Mouse (Mus musculus): ENCODE data around the gene Adgrl3.
A peak's percentile ranks its signal among the peaks of the same experiment; 100 is the strongest.

The Adgrl3 gene

DNA sequence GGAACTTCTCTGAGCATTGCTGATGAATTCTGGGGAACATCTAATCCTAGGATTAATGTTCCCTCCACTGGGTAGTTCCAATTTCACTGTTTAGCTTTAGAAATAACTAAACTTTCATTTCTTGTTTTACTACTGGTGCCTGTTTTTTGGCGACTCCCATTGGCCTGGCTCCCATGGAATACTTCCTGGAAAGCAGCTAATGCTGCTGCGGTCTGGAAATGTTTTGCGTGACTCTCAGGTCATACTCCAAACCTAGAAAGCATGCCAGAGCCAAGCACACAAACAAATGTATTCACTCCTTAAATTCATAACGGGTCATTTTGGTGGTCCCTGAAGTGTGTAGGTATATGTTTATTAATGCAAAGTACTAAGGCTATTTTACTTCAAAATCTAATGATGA lies 666.9 kb downstream of the Adgrl3 start:
- peak in 1 of 2 experiments; percentile 2 for DNase-seq

DNA sequence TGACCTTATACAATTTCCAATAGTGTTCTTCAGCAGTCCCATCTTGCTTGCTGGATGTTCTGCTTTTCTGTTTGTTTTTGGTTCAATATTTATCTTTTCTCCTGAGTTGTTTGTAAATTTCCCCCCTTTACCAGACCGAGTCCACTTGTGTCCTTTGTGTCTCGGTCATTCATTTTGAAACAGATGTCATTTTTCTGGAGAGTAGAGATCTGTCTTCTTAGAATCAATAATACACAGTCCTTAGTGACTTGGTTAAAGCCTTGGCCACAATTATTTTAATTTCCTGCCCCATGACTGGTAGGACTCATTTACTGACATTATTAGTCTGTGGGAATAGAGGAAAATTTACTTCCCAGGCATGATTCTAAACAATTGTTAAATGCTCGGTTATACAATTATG lies 709.7 kb downstream of the Adgrl3 start:
- no peak for DNase-seq

DNA sequence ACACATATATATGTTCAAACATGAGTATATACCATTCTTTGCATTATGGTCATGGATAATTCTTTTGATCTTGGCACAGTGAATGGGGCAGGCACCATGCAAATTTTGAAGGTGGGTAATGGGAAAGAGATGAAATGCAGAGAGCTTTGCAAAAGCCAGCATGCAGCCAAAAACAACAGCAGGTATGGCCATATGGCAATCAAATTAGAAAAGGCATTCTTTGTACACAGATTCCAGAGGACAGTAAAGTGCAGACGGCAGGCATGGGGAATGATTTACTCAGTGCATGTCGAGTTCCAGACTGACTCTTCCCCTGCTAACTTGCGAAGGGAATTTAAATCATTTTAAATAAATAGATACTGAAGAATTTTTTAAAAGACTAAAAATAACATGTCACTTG lies 716.1 kb downstream of the Adgrl3 start:
- peak; percentile 75 to 85 for DNase-seq

DNA sequence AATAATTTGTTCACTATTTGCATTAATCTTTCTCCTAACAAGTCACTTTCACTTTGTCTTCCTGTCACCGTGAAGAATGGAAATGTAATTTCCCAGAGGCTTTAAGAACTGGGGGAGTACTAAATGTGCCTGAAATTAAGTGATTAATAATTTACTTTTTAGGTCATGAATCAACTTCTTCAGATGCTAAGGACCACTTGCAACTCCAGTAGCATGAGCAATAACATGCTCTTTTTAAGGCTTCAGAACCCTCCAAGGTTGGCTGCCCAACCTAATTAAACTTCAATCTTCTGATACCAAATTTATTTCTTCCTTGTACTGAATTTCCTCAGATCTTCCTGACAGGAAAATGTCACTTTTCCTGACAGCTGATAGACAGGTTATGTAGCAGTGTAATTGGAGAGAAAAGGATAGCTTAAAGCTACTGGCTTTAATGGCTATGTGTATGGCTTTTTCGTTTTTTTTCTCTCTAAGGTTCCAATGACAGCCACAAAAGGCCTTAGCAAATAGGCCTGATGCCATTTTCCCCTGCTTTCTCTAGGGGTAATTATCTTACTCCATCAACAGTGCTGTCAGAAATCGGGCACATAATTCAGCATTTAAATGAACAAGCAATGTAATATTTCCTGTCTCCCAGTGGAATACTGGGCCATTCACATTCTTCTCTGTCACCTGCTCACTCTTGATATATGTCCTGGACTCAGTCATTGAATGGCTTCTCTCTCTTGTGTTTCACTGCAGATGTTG lies 718.5 kb downstream of the Adgrl3 start:
- no peak for DNase-seq

DNA sequence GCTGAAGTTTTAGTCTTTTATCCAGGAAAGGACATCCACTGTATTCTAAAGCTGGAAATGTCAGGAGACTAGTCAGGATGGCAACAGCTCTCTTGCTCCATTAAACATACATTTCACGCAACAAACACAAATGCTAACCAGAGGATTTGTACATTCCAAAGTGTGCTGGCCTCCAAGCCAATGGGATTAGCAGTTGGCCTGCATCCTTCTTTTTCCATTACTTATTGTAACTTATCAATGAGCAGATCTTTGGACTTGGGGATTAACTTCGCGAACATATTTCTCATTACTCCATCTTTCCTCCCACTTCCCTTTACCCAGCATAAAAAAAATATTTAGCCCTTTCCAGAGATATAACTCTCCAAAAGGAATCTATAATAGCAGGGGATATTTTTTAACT lies 732.5 kb downstream of the Adgrl3 start:
- DNase-seq, result no peak

DNA sequence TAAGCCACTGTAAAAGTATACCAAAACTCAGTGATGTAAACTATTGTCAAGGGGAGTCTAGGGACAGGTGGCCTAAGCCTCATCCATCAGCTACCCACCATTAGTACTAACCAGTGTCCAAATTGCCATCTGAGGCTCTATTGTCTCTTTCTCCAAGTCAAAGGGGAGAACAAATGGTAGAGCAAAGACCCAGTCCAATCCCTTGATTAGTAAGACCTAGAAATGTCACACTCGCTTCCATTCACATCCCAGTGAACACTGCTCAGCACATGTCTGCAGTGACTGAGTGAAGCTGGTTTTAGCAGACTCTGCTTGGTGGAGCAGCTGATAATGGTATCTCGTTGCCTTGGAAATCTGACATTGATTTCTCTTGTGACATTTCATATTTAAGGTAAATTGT lies 735.8 kb downstream of the Adgrl3 start:
- no peak for DNase-seq

DNA sequence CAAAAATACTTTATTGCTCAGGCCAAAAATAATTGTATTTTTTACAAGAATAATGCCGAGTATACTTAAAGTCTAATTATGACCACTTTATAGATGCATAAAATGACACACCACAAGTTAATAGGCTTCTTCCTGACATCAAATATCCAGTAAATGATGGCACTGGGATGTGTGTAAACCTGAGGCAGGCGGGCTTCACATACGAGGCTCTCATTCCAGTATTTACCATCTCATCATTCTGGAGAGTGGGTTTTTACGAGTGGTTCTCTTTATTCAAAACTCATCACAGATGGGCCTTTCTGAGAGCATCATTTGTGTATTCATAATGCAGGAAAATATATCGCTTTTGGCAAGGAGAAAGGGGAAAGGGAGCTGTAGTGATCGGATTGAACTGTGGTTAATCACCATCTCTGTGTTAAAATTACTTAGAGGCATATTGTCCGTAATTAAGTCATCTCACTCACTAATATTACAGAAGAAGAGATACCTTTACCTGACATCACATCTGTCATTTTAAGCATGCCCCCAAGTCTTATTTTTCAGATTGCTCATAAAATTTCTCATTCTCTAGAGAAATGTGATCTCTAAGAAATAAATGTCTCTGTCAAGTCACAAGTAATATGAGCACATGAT lies 737.3 kb downstream of the Adgrl3 start:
- DNase-seq, result no peak

DNA sequence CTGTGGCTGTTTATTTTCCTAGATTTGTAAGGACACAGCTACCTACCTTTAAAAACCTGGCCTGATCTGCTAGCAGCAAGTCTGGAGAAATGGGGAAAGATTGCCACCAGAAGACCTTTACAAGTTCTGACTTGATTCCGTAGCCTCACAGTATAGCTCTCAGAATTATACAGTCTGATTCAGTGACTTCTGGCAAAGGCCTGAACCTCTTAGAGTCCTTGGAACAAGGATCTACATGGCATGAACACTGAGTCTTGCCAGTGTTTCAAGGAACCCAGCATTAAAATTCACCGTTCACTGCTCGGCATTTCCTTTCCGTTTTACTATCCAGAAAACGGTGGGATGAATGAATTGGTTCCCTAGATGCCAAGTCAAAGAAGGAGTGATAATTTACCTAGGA lies 756.3 kb downstream of the Adgrl3 start:
- DNase-seq, result no peak

DNA sequence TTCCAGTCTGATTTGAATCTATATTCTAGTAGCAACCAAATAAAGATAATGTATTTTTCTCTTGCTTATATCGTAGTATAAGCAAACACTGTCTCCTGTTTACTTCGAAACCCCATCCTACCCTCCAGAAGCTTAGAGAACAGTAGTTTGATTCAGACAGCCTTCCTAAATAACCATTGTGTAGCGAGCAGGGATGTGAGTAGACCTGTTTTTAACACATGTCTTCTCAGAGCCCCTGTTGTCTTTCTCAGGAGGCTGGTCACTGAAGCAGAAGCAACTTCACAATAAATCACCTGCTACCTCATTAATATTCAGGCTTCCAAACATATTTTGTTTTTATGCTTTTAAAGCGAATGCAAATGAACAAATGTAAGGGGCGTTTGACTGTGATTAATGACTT lies 756.8 kb downstream of the Adgrl3 start:
- no peak for DNase-seq

DNA sequence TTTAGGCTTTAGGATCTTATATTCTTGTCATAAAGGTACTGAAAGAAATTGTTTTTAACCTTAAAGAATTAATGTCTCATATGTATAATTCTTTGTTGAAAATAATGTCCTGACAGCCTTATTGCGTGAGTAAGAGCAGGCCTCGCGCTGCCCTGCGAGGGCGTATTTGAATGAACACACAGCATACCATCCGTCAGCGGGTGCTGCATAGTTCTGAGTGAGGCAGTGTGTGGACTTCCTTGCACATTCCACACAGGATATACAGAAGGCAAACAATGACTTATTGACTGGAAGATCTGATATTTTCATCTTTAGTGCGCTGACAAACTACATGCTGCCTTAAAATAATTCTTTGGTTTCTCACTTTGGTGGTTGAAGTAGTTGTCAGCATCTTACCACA lies 764.8 kb downstream of the Adgrl3 start:
- no peak for DNase-seq

DNA sequence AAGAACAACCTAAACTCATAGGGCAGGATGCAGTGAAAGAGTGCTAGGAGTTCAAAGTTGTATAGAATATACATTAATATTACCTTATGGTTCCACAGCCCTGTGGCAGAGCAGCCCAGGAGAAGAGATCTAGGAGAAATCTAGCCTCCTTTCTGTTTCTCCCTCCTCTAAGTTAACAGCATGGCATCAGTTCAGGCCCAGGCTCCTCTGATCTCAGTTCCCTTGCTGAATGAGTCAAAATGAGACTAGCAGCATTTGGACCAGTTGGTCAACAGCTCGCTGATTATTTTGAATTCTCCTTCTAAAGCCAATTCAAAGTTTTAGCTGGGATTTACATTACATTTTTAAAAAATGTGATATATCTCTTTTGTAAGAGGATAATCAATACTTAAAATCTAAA lies 770.8 kb downstream of the Adgrl3 start:
- DNase-seq, result no peak

DNA sequence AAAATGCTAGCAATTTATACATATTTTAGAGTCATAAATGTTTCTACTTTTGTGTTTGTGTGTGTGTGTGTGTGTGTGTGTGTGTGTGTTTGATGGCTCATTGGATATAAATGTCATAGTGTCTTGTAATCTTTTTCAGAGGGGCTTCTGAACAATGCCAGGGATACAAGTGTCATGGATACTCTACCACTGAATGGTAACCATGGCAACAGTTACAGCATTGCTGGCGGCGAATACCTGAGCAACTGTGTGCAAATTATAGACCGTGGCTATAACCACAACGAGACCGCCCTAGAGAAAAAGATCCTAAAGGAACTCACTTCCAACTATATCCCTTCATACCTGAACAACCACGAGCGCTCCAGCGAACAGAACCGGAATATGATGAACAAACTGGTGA lies 774.2 kb downstream of the Adgrl3 start:
- DNase-seq, result no peak

DNA sequence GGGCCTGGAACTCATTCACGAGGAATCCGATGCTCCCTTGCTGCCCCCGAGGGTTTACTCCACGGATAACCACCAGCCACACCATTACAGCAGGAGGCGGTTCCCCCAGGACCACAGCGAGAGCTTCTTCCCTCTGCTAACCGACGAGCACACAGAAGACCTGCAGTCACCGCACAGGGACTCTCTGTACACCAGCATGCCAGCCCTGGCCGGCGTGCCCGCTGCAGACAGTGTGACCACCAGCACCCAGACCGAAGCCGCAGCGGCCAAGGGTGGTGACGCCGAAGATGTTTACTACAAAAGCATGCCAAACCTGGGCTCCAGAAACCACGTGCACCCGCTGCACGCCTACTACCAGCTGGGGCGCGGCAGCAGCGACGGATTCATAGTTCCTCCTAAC lies 774.7 kb downstream of the Adgrl3 start:
- DNase-seq, result peak in 1 of 2 experiments; percentile 5

DNA sequence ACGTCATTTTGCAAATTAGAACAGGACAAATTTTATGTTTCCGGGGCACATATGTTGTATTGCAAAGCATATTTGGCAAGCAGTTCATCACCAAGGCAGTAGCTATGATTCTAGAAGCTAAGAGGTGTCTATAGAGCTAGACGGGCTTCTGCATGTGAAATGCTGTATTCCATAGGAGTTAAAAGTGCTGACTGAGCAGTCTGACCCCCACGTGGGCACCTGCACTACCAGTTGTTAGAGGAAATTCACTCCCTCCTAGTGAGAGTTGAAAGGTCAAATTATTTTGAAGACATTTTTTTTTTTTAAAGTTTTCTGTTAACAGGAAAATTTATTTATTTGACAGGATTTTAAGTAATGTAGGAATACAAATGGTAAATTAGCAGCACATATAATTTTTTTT lies 776.2 kb downstream of the Adgrl3 start:
- DNase-seq, result no peak

DNA sequence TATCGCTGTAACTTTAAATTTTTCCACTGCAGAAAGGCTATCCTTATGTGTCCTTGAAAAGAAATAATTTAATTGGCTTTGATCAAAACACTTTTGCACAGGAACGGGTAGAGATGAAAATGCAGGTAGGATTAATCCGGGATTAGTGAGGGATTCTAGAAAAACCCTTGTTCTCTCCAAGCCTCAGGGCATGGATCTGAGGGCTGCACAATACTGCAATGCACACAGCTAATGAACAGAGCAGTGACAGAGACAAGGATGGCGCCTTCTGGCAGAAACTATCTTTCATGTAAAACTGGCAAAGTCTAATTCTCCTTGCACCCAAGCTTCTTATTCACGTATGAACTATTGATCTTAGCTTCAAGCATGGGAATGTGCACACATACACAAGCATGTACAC lies 791.0 kb downstream of the Adgrl3 start:
- no peak for DNase-seq

DNA sequence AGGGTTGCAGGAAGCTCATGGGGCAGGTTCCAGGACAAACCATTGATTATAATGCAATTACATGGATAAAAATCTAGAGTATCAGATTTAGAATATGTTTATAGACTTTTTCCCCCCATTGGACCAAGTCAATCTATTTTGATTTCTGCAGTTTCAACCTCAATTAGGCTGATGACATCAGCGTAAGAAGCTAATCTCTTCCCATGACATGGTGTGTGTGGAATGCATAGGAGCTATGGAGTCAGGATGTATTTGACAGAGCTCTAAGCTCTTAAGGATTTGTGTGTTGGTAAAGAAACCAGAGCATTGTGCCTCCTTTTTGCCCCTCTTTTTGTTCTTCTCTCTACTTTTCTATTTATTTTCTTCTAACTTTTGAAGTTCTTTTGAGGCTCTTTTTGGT lies 812.1 kb downstream of the Adgrl3 start:
- no peak for DNase-seq

DNA sequence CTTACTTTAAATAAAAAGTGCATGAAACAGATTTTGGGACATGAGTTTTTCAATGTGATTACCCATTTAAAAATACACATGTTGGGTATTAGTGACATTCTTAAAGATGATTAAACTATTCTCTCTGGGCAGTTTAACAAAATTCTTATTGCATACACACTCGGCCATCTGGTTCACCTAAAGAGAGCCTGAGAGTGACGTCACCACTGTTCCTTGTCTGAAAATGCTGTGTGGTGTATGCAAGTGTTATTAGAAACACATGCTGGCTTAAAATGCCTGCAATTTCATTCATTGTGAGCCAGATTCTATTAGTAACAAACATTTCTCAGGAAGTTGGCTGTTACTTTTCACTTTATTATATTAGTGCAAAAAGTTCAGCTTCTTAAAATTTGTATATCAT lies 812.7 kb downstream of the Adgrl3 start:
- no peak for DNase-seq

DNA sequence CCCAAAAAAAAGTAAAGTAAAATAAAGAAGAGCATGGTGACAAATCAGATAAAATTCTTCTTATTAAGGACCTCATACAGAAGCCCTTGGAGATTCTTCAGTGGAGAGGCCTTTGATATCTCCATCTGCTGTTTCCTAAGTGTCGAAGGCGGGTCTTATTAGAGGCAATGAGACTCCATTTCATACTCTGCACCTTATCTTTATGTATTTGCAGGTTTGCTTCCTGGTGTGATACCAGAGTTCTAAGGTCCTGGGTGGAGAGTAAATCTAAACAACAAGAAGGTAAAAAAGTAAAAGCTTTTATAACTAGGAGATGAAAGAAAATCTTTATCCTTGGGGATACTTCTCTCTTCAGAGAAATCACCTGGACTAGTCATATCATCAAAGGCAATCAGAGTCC lies 817.9 kb downstream of the Adgrl3 start:
- DNase-seq, result no peak

DNA sequence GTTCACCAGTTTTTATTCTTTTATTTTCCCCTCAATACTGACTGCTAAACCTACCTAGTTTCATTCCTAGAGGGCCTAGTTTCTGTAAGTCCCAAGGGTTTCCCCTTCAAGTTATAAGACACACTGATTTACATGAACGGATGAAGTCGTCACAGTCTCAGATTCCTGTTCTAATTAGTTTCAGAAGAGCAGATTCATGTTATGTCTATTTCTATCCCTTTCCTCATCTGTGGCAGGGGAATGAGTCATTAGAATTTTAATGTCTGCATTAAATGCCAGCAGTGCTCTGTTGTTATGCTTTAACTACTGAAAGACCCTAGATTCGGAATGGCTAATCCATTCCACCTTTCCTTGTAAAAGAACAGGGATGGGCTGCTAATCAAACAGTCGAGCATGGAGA lies 823.9 kb downstream of the Adgrl3 start:
- DNase-seq, result no peak

DNA sequence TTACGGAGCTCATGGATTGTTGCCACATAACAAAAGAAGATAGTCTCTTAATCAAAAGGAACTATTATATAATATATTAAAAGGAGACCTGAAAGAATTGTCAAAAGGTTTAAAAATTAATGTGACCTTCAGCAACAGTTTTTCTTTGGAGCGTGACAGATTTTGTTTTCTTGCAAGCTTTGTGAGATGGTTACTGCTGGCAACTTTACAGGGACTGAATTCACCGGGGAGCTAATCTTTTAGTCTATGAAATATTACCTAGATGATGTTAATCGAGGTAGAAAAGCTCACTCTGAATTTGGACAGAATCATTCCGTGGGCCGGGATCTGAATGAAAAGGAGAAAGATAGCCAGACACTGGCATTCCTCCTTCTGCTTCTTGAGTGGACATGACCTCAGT lies 850.4 kb downstream of the Adgrl3 start:
- DNase-seq, result no peak

All from cerebellum, postnatal 36 days (tissue).